Mouse (Mus musculus): Measurements from ENCODE around the gene Il31ra.
"Not testable (repeated sequence)": the region's sequence is repeated elsewhere in the genome, so short reads cannot be mapped to it uniquely, and the experiment has no call there.

The Il31ra gene

GRCm38 (mm10) chr13:112594260-112594659 lies at the start of gene Il31ra:
Il31ra (minus strand) TSS chr13:112594360.
- DNase-seq (ENCODE audit: low spot score): not testable (repeated sequence)

DNA sequence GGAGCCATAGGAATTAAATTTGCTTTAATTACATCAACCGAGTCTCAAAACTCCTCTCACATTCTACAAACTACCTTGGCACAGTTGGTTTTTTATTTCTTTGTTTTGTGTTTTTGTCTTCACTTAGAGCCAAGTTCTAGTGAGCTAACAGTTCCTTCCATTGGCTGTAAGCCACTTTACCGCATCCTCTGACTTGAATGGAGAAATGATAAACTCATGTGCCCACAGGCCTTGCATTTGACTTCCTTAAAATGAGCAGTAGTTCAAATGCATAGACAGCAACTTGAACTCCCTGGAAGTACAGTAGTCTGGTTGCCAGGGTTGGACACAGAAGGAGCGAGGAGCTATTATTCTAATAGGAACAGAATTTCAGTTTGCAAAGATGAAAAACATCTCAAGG lies 48.7 kb upstream of the Il31ra start:
- no peak for DNase-seq (ENCODE audit: low spot score)

GRCm38 (mm10) chr13:112639111-112639510 lies 45.0 kb upstream of the Il31ra start:
- DNase-seq (ENCODE audit: low spot score): no peak

DNA sequence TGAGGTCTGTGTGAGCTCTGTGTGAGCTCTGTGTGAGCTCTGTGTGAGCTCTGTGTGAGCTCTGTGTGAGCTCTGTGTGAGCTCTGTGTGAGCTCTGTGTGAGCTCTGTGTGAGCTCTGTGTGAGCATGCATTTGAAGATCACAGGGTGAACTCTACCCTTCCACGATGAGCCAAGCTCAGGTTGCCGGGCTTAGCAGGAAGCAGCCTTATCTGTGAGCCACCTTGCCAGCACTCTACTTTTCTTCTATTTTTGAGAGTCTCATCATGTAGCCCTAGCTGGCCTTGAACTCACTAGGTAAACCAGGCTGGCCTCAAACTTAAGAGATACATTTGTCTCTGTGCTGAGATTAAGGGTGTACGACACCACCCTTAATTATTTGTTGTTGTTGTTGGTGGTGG lies 42.3 kb upstream of the Il31ra start:
- no peak for DNase-seq (ENCODE audit: low spot score)

DNA sequence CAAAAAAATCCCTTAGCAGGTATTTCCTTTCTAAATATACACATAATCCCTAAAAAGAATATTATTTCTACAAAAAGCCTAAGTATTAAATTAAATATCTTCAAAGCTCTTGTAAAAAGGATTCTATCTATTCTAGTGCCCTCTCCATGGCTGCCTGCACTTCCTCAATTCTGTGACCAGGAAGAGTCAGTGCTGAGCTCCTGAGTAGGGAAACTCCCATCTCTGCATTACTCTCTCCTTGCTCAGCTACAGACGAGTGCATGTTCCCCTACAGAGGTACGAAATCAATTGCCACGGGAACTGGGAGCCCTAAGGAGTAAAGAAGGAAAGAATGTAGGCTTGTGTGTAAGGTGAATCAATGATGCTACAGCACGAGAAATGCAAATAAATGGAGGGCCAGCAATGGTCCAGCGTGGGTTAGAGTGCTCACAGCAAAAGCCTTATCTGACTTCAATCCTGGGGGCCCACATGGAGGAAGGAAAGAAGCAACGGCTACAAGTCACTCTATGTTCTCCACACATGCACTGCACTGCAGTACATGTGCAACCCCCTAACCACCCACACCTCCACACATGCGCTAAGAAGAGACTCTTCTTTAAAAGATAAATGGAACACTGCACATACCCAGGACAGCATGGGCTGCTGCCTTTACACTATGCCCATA lies 41.1 kb upstream of the Il31ra start:
- no peak for DNase-seq (ENCODE audit: low spot score)

DNA sequence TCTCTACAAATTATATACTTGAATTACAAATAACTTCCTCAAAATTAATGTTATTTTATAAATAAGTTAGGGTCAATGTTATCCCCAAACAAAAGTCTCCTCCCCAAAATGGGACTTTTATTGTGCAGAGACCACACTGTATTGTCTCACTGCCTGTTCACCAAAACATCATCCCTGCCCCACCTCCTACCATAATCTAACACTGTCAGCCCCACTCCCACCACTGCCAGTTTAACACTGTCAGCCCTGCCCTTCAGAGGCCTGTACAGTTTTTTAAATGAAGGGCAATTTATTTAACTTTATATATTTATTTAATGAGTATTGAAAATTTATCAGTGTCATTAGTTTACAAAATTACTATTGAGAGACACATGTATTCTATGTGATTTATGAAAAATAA lies 31.4 kb upstream of the Il31ra start:
- no peak for DNase-seq (ENCODE audit: low spot score)

DNA sequence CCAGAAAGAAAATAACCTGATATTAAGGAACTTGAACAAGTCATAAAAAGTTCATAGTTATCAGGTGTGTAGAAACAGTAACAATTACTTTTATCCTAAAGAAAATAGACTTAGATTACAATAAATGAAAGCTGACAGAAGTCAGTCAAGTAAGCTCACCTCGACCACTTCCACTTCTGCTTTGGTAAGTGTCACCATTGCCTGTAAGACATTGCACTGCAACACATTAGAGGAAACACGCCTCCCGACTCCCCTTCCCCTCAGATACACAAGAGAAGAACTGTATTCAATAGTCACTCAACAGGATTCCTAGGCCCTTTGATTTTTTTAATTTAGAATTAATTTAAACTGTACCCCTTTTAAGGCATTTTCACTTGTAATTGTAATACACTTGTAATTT lies 30.5 kb upstream of the Il31ra start:
- no peak for DNase-seq (ENCODE audit: low spot score)

- no peak for DNase-seq (ENCODE audit: low spot score)
These were observed 29.5 kb upstream of the Il31ra start for GRCm38 (mm10) chr13:112623656-112624055.

GRCm38 (mm10) chr13:112621592-112621991 lies 27.4 kb upstream of the Il31ra start:
- DNase-seq (ENCODE audit: low spot score): no peak

GRCm38 (mm10) chr13:112608606-112609005 lies 14.4 kb upstream of the Il31ra start:
- DNase-seq (ENCODE audit: low spot score): no peak

DNA sequence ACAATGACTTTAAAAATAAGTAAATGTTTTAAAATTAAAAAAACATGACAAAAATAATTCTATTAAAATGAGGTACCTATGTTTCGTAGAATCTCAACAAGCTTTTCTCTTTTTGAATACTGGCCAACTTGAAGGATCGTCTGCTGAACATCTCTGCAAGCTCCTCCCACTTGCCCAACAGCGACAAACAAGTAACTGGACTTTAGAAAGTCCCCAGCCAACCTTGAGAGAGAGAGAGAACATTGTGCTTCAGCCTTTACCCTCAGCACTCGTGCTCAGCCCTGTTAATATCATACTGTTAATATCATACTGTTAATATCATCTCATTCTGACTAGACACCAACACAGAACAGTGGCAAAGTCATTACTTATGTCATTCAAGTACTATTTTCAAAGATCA lies 10.3 kb upstream of the Il31ra start:
- no peak for DNase-seq (ENCODE audit: low spot score)

GRCm38 (mm10) chr13:112603839-112604238 lies 9.7 kb upstream of the Il31ra start:
- DNase-seq (ENCODE audit: low spot score): no peak

DNA sequence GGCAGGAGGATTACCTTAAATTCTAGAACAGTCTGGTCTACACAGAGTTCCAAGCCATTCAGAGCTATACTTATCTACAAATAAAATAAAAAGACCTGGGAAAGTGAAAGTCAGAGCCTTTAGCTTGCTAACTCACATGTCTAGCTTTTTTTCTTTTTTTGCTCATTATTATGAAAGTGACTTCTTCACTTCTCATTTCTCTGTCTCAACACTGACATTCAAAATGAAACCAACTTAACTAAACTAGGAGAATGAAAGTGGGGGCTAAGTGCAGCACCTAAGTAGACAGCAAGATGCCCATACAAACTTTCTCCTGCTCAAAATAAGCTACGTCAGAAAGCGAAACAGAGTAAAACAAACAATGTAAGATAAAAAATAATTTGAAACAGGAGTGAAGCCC lies 8.4 kb upstream of the Il31ra start:
- DNase-seq (ENCODE audit: low spot score): no peak

GRCm38 (mm10) chr13:112590254-112590653 lies 3.9 kb downstream of the Il31ra start:
- DNase-seq (ENCODE audit: low spot score): no peak

DNA sequence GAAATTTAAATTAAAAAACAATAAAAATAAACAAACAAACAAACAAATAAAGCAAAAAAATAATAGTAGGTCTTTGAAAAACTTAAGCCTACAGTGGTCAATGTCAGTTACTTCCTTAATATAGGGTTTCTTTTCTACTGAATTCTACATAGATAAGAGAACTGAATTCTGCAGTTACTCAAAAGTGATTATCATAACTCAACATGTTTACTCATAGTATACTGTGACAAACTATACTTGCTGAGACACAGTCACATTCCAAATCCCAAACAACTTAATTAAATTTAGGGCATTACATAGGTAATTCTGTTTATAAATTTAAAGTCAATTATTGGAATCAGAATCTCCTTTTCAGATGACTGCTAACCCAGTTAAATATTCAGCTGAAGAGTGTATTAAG lies 4.5 kb downstream of the Il31ra start:
- no peak for DNase-seq (ENCODE audit: low spot score)

DNA sequence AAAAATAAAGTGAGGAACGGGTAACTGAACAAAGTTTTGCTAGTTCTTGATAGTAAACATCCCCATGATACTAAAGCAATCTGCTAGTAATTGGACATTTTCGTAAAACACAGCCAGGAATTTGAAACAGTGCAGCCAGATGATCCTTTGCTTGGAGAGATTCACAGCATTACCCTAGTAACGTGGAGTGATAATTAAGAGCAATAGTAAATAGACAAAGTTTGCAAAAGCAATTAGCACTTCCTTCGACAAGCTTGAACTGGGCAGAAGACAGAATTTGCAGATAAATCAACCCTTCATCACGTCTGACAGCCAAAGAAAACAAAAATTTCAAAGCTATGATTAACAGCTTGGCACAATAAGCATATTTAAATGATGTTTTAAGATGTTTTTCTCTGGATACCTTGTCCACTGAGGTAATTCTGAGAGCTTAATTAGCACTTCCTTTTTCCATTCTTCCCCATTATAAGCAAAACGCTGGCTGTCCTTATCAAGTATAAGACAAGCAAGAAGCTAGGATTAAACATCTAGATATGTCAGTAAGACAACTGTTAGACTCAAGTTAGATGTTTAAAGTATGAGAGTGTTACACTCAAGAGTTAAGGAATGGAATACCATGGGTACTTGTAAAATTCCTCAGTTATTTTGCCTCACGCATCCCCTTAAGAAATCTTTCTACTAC lies 9.5 kb downstream of the Il31ra start:
- no peak for DNase-seq (ENCODE audit: low spot score)

GRCm38 (mm10) chr13:112582291-112582690 lies 11.9 kb downstream of the Il31ra start:
- DNase-seq (ENCODE audit: low spot score): no peak

DNA sequence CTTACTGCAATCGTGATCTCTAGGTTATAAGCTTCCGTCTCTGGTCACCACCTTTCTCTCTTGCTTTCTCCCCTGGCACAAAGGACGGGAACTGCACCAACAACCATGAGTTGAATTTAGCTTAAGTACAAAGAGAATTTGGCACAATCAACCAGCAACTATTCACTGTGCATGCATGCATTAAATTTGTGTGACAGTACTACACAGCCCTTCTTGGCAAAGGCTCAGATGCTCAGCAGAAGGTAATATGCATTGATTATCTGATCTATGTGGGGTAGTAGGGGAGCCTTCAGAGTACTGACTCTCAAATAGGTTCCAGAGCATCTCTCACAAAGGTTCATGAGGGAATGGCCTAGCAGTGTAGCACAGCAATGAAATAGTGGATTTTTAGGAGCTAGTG lies 12.4 kb downstream of the Il31ra start:
- DNase-seq (ENCODE audit: low spot score): no peak

DNA sequence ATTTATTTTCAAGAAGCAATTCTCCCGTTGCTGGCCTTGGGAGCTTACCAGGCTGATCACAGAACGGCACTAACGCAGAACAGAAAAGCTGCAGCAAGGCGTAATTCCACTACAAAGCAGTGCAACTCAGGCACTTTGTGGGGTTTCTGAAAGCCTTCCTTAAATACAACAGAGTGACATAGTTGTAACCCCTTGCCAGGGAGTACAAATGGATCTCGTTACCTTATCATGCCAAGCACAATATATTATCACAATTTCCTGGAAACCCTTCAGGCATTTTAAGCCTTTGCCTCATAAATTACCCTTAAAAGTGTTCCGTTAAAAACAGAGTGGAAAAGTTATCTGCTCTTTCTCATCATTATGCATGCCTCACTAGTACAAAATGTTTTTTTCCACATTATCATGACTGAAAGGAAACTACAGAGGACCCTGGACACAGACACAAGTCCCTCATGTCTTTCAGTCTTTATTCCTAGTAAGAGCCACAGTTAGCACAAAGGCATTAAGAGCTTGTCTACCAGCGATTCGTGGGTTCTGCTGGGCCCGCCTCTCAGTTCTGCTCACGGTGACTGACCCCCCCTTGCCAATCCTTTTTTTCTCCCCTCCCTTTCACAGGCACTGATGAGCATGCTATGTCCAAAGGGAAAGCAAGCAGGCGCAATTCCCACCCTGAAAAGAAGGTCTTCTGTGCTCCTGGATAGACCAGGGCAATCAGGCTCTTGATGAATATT lies 13.4 kb downstream of the Il31ra start:
- DNase-seq (ENCODE audit: low spot score): no peak

DNA sequence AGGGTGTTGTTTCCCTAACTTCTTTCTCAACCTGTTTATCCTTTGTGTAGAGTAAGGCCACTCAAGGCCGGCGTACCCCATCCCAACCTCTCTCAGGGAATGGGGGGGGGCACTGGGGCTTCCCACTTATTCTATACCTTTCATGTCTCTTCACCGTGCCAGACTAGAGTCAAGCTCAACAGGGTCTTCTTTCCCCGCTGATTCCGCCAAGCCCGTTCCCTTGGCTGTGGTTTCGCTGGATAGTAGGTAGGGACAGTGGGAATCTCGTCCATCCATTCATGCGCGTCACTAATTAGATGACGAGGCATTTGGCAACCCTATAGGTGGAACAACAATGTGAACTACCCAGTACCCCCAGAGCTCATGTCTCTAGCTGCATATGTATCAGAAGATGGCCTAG lies 16.1 kb downstream of the Il31ra start:
- peak; percentile 100 for DNase-seq (ENCODE audit: low spot score)

DNA sequence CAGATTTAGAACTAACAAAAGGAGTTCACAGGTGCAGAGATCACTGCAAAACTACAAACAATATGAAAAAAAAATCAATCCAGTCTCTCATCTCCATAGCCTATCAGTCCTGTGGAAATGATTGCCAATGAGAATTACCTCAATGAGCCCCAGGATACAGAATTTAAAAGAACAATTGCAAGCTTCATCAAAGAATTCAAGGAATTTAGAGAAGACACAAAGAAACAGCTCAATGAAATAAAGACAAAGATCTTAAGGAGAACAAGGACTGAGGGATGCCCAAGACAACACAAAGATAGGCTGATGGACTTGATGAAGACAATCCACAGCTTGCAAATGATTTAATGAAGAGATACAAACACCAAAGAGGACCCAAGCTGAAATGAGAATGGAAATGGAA lies 20.4 kb downstream of the Il31ra start:
- no peak for DNase-seq (ENCODE audit: low spot score)

- no peak for DNase-seq (ENCODE audit: low spot score)
These were observed 23.4 kb downstream of the Il31ra start for GRCm38 (mm10) chr13:112570768-112571167.

- DNase-seq (ENCODE audit: low spot score): no peak
These were observed 24.6 kb downstream of the Il31ra start for GRCm38 (mm10) chr13:112569606-112570005.

Measured in ovary, postnatal 36 days (tissue).